Mouse (Mus musculus) hindbrain, embryonic 15.5 days (tissue): ENCODE data around the gene Hist2h2aa2. TPM values are rescaled to one million over a fixed set of nuclear protein-coding genes. Genes with fewer than 3 reads are reported as not detected.
A peak's percentile ranks its signal among the peaks of the same experiment; 100 is the strongest.
"Not testable (repeated sequence)": the region's sequence is repeated elsewhere in the genome, so short reads cannot be mapped to it uniquely, and the experiment has no call there.

ENCODE experiments used
- ATAC-seq: fragments of 200-750 bp; cut with Nextera tagmentation; 2 replicates; pipeline ENCODE4 v1.8.0; 2017; ENCODE audit warnings: low read depth, moderate number of reproducible peaks, moderate TSS enrichment; ENCODE audit not compliant: low FRiP score
- H3K27ac ChIP-seq: fragments of 300-500 bp; sonication (generic); replicated peaks from 2 replicates; pipeline ENCODE4 v1.5.1; 2015; ENCODE audit warnings: mild to moderate bottlenecking, inconsistent platforms
- H3K27me3 ChIP-seq: fragments of 300-500 bp; sonication (generic); 2 replicates; pipeline ENCODE4 v1.6.1; 2015; ENCODE audit warnings: control low read depth, inconsistent platforms
- H3K36me3 ChIP-seq: fragments of 300-500 bp; sonication (generic); 2 replicates; pipeline ENCODE4 v1.6.1; 2015; ENCODE audit warnings: control low read depth, inconsistent platforms
- H3K4me1 ChIP-seq: fragments of 300-500 bp; sonication (generic); replicated peaks from 2 replicates; pipeline ENCODE4 v1.6.1; 2015; ENCODE audit warnings: control low read depth, inconsistent platforms
- H3K4me2 ChIP-seq: fragments of 300-500 bp; sonication (generic); 2 replicates; pipeline ENCODE4 v1.6.1; 2015; ENCODE audit warnings: moderate library complexity, mild to moderate bottlenecking, inconsistent platforms
- H3K4me3 ChIP-seq: fragments of 300-500 bp; sonication (generic); 2 replicates; pipeline ENCODE4 v1.5.1; 2015; ENCODE audit warnings: mild to moderate bottlenecking, inconsistent platforms
- H3K9ac ChIP-seq: fragments of 300-500 bp; sonication (generic); 2 replicates; pipeline ENCODE4 v1.6.1; 2015; ENCODE audit warnings: inconsistent platforms
- H3K9me3 ChIP-seq: fragments of 300-500 bp; sonication (generic); 2 replicates; pipeline ENCODE4 v1.6.1; 2016; ENCODE audit warnings: control low read depth, inconsistent platforms
- WGBS: fragments of 180-500 bp; shearing (Covaris S2); methylation state at CpG from one replicate; pipeline ENCODE4 v1.1.7; 2015; 5-methylcytosine and 5-hydroxymethylcytosine counted together
- polyA plus RNA-seq: library from polyadenylated mRNA; unstranded; fragments of >200 nt; fragmentation: Nextera tagmentation; extraction: Ambion mirVana; gene quantifications from 2 replicates; pipeline ENCODE4 v1.2.1, GENCODE M21; 2015

Gene Hist2h2aa2
- polyA plus RNA-seq, 1 experiment from 2014 or later = 28.7 TPM

DNA sequence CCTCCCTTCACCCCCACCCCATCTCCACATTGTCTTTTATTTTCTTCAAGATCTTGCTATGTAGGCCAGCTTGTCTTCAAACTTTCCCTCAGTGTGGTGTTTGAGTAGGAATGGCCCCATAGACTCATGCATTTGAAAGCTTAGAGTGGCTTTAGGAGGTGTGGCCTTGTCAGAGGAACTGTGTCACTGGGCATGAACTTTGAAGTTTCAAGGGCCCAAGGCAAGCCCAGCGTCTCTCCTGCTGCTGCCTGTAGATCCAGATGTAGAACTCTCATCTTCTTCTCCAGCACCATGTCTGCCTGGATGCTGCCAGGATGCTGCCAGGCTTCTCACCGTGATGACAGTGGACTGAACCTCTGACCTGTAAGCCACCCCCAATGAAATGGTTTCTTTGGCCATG, 11.2 kb downstream of the Hist2h2aa2 start:
- Histone ChIP-seq H3K4me1 (0 out of 2 replicates have a peak, but pooled peaks cover 3% of the 10 kb centered on the region), H3K36me3 (no peaks in the 10 kb centered on the region), H3K9me3 (no peaks in the 10 kb centered on the region), H3K4me2 (no peak overlapping the region), H3K27me3 (no peaks in the 10 kb centered on the region), H3K27ac (no peak overlapping the region), H3K9ac (no peak overlapping the region), H3K4me3 (no peak overlapping the region)
- WGBS = 76% methylated on average over 2 of the region's 2 CpGs
- no peak for ATAC-seq

DNA sequence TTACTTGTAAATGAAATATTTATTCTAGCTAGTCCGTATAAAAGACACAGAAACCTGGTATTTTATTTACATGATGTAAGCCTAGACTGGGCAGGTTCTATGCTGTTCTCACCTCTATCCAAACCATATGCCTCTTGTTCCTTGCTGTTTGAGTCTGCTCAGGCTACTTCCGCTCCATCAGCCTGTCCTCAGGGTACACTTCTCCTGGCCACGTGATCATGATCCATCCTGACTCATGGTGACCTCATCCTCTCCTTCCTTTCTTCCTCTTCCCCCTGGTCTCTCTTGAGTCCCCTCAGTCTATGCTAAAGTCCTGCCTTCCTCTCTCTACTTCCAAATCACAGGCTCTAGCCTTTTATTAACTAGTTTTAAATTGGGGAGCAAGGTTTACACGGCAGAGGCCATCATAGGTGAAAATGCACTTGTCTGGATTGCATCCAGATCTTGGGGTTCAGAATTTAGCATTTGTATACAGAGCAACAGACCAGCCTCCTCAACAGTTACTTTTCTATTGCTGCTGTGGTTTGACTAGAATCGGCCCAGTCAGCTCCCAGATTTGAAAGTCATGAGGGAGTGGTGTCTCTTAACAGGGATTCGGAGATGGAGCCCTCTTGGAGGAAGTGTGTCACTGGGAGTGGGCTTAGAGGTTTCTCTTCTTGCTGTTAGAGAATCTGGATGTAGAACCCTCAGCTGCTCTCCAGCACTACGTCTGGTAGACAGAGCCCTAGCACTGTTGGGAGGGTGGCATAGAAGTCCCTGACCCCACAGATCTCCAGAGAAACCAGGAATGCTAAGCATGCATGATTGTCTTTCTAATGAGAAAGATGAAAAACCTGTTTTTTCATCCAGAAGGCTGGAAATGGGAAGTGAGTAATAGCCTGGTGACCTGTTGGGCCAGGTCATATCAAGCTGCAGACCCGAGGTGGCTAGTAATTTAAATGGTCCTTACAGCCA, 13.1 kb downstream of the Hist2h2aa2 start:
- WGBS = 74% methylated on average over 8 of the region's 8 CpGs
- no peak overlapping the region for H3K9ac ChIP-seq
- ATAC-seq = no peak
- no peak overlapping the region for H3K4me2 ChIP-seq
- peaks cover 9% of the 10 kb centered on the region for H3K4me1 ChIP-seq
- no peaks in the 10 kb centered on the region for H3K27me3 ChIP-seq
- no peaks in the 10 kb centered on the region for H3K9me3 ChIP-seq
- H3K27ac ChIP-seq = no peak overlapping the region
- H3K36me3 ChIP-seq = no peaks in the 10 kb centered on the region
- H3K4me3 ChIP-seq = no peak overlapping the region

DNA sequence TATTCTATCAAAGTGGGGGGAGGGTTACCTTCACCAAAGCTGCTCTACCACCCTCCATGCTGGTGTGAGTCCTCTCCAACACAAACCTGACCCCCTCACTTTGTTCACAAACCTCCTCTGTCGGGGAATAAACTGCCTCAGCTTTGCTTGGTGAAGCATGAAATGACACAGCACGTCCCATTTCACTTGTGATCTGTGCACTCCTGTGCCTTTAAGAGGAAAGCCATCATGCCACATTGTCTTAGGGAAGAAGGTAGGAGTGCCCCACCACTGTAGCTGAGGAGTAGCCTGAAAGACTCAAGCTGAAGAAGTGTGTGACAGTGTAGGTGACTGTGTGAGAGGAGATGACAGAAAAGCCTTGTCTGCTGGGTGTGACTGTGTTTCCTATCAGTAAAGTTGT, 14.7 kb downstream of the Hist2h2aa2 start:
- no peaks in the 10 kb centered on the region for H3K27me3 ChIP-seq
- no peaks in the 10 kb centered on the region for H3K9me3 ChIP-seq
- H3K27ac ChIP-seq = no peak overlapping the region
- no peaks in the 10 kb centered on the region for H3K36me3 ChIP-seq
- no peak overlapping the region for H3K9ac ChIP-seq
- no peak overlapping the region for H3K4me3 ChIP-seq
- no peak for ATAC-seq
- H3K4me1 ChIP-seq = peaks cover 19% of the 10 kb centered on the region
- WGBS = 23% methylated on average over 2 of the region's 2 CpGs
- H3K4me2 ChIP-seq = no peak overlapping the region

DNA sequence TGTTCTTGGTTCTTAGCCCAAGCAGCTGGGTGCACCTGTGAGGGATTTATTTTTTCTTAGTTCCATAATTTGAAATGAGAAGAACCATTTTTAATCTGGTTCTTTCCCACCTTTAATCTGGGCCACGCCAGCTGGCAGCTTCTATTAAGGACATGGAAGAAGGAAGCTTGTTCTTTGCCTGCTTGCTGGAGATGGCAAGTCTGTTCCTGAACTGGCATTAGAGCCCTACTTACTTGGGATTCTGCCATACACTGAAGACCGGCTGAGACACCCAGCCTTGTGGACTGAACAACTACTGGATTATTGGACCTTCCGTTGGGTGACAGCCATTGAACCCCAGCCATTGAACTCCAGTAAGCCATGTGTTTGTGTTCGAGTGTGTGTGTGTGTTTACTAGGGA, 17.3 kb downstream of the Hist2h2aa2 start:
- Histone ChIP-seq H3K9me3 (no peaks in the 10 kb centered on the region), H3K4me1 (peaks cover 27% of the 10 kb centered on the region), H3K27ac (no peak overlapping the region), H3K9ac (no peak overlapping the region), H3K4me2 (peak overlapping the region; percentile 86), H3K36me3 (no peaks in the 10 kb centered on the region), H3K27me3 (no peaks in the 10 kb centered on the region), H3K4me3 (no peak overlapping the region)
- ATAC-seq = no peak
- 86% methylated on average over 4 of the region's 4 CpGs for WGBS

DNA sequence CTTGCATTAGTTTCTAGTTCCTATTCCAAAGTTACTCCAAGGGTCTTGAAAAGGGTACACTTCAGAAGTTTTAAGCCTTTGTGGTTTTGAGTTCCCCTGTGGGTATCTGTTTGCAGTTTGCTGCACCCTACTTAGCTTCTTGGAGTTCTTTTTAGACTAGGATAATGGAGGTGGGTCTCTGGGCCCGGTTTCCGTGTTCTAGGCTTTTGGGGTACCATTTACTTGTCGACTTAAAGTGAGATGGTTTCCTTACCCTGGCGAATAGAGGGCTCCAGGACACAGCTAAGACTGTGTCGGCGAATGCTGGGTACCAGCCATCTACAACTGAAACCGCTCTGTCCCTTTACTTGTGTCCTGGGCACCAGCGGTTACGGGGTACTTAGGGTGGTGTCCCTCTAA, 18.4 kb downstream of the Hist2h2aa2 start:
- H3K4me1 ChIP-seq = peaks cover 27% of the 10 kb centered on the region
- ATAC-seq = no peak
- peak overlapping the region; percentile 59 for H3K4me3 ChIP-seq
- H3K9ac ChIP-seq = peak overlapping the region; percentile 79
- H3K27me3 ChIP-seq = no peaks in the 10 kb centered on the region
- 9% methylated on average over 9 of the region's 9 CpGs for WGBS
- peak overlapping the region; percentile 97 for H3K27ac ChIP-seq
- no peaks in the 10 kb centered on the region for H3K9me3 ChIP-seq
- H3K4me2 ChIP-seq = peak overlapping the region; percentile 86
- no peaks in the 10 kb centered on the region for H3K36me3 ChIP-seq

DNA sequence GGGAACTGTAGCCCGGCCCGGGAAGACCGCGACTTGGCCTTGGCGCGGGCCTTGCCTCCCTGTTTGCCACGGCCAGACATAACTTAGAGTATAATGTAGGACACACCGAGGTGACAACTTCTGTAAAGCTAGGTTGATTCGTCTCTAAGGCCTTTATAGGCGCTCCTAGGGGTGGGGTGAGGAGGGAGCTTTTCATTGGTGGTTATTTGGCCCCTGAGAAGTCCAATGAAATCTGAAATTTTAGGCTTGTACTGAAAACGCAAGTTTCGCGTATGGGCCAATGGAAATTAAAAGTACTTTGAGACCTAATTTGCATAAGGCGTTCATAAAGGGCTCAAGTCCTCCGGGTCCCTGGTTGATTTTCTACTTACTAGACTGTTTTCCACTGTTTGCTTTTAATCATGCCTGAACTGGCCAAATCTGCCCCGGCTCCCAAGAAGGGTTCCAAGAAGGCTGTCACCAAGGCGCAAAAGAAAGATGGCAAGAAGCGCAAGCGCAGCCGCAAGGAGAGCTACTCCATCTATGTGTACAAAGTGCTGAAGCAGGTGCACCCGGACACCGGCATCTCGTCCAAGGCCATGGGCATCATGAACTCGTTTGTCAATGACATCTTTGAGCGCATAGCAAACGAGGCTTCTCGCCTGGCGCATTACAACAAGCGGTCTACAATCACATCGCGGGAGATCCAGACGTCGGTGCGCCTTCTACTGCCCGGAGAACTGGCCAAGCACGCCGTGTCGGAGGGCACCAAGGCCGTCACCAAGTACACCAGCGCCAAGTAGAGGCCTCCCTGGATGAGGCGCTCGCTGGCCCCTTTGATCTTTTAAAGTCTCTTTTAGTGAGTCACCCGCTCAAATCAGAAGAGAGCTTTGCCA, 19.1 kb downstream of the Hist2h2aa2 start, which contains the start of the genes Hist2h2ac and Hist2h2be:
TSS of gene Hist2h2ac (minus strand) at position 116 of the 875 bp plus-strand sequence.
TSS of gene Hist2h2be (plus strand) at position 355 of the 875 bp plus-strand sequence.
- Histone ChIP-seq H3K27me3 (no peaks in the 10 kb centered on the region), H3K9ac (peak within 1 kb of the TSS; percentile 79), H3K27ac (peak within 1 kb of the TSS; percentile 97), H3K9me3 (no peaks in the 10 kb centered on the region), H3K4me1 (peaks cover 27% of the 10 kb centered on the region), H3K36me3 (no peaks in the 10 kb centered on the region), H3K4me3 (peak within 1 kb of the TSS; percentile 59), H3K4me2 (peak within 1 kb of the TSS; percentile 86)
- under 1% methylated on average over 43 of the region's 43 CpGs for WGBS
- ATAC-seq = peak; percentile 88

GRCm38 (mm10) chr3:96220131-96220764, 19.8 kb downstream of the Hist2h2aa2 start:
- not testable (repeated sequence) for ATAC-seq, H3K9me3 ChIP-seq, H3K27me3 ChIP-seq, H3K36me3 ChIP-seq
- H3K27ac ChIP-seq = peak overlapping the region; percentile 97
- peaks cover 24% of the 10 kb centered on the region for H3K4me1 ChIP-seq
- H3K4me2 ChIP-seq = peak overlapping the region; percentile 86
- H3K9ac ChIP-seq = peak overlapping the region; percentile 79
- H3K4me3 ChIP-seq = peak overlapping the region; percentile 59
- under 1% methylated on average over 31 of the region's 47 CpGs for WGBS

DNA sequence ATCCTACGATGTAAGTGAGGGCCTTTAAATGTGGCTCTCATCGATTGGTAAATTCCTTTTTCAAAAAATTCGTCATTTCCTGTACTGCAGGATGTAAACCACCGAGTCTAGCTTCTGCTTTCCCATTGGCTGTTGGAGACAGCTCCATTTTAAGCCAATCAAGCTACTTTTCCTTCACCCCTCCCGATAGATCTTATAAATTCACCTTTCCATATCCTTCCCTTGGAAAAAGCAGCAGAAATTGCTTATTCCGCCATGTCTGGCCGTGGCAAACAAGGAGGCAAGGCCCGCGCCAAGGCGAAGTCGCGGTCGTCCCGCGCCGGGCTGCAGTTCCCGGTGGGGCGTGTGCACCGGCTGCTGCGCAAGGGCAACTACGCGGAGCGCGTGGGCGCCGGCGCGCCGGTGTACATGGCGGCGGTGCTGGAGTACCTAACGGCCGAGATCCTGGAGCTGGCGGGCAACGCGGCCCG, 20.4 kb downstream of the Hist2h2aa2 start, which contains the start of the genes Bola1 and Hist2h2ab:
TSS of gene Bola1 (minus strand) at position 49 of the 470 bp plus-strand sequence.
TSS of gene Hist2h2ab (plus strand) at position 205 of the 470 bp plus-strand sequence.
- peak within 1 kb of the TSS; percentile 97 for H3K27ac ChIP-seq
- under 1% methylated on average over 37 of the region's 37 CpGs for WGBS
- H3K9ac ChIP-seq = peak within 1 kb of the TSS; percentile 79
- no peaks in the 10 kb centered on the region for H3K9me3 ChIP-seq
- no peaks in the 10 kb centered on the region for H3K36me3 ChIP-seq
- peaks cover 24% of the 10 kb centered on the region for H3K4me1 ChIP-seq
- peak within 1 kb of the TSS; percentile 86 for H3K4me2 ChIP-seq
- peak; percentile 94 for ATAC-seq
- H3K4me3 ChIP-seq = peak within 1 kb of the TSS; percentile 59
- H3K27me3 ChIP-seq = no peaks in the 10 kb centered on the region

GRCm38 (mm10) chr3:96219191-96219641, 20.9 kb downstream of the Hist2h2aa2 start:
- Histone ChIP-seq H3K9ac (peak overlapping the region; percentile 55), H3K4me2 (peak overlapping the region; percentile 86), H3K4me3 (peak overlapping the region; percentile 59), H3K27ac (peak overlapping the region; percentile 97), H3K4me1 (peaks cover 24% of the 10 kb centered on the region), H3K36me3 (no peaks in the 10 kb centered on the region), H3K27me3 (no peaks in the 10 kb centered on the region), H3K9me3 (no peaks in the 10 kb centered on the region)
- under 1% methylated on average over 12 of the region's 12 CpGs for WGBS
- ATAC-seq = peak; percentile 53

DNA sequence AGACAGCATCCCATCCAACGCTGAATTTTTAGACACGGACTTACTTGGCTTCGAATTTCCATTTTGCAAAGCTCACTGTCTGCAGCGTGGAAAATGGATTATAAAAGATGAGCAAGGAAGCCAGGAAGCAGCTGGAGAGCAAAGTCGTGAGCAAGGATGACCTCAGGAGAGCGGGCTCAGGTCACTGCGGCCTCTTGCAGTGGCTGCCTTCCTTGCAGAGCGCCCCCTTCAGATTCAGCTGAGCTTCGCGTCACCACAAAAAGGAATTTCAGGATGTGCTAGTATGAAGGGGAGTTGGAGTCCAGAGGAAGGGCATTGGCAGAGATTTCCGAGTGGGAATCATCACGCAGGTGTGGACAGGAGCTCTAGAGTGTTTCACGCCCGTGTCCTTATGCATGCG, 30.8 kb downstream of the Hist2h2aa2 start:
- H3K9ac ChIP-seq = no peak overlapping the region
- WGBS = 22% methylated on average over 15 of the region's 15 CpGs
- H3K27ac ChIP-seq = no peak overlapping the region
- H3K9me3 ChIP-seq = no peaks in the 10 kb centered on the region
- H3K4me3 ChIP-seq = no peak overlapping the region
- no peaks in the 10 kb centered on the region for H3K4me1 ChIP-seq
- H3K36me3 ChIP-seq = no peaks in the 10 kb centered on the region
- ATAC-seq = no peak
- H3K4me2 ChIP-seq = no peak overlapping the region
- no peaks in the 10 kb centered on the region for H3K27me3 ChIP-seq

- H3K27me3 ChIP-seq = no peaks in the 10 kb centered on the region
- 88% methylated on average over 3 of the region's 3 CpGs for WGBS
- H3K4me2 ChIP-seq = no peak overlapping the region
- no peaks in the 10 kb centered on the region for H3K36me3 ChIP-seq
- no peak overlapping the region for H3K9ac ChIP-seq
- H3K4me1 ChIP-seq = no peaks in the 10 kb centered on the region
- no peak overlapping the region for H3K27ac ChIP-seq
- no peak overlapping the region for H3K4me3 ChIP-seq
- no peaks in the 10 kb centered on the region for H3K9me3 ChIP-seq
- no peak for ATAC-seq
Measured at GRCm38 (mm10) chr3:96207819-96208218, 32.3 kb downstream of the Hist2h2aa2 start.
